Mouse (Mus musculus) G1E (cell line): ENCODE results near the gene Mrpl2.

Experiments used
- CTCF ChIP-seq: IDR thresholded peaks from 2 replicates; pipeline ENCODE4 v1.5.1; 2012; ENCODE audit warnings: low read depth, low read length, inconsistent platforms, mixed read lengths
- POLR2AphosphoS5 ChIP-seq: IDR thresholded peaks from 2 replicates; pipeline ENCODE4 v1.6.1; 2012; ENCODE audit warnings: low read depth, low read length, inconsistent platforms; ENCODE audit not compliant: insufficient replicate concordance

GRCm38 (mm10) chr17:46682654-46683389 is 36.8 kb downstream of the Mrpl2 start:
- no peak for TF ChIP-seq POLR2AphosphoS5
- no peak for TF ChIP-seq CTCF
